Mouse (Mus musculus) heart, postnatal 25 days (tissue): ENCODE results near the gene Atad5. TPM values are rescaled to one million over a fixed set of nuclear protein-coding genes. Genes with fewer than 3 reads are reported as not detected.
"Not testable (repeated sequence)": the region's sequence is repeated elsewhere in the genome, so short reads cannot be mapped to it uniquely, and the experiment has no call there.

Experiments
- DNase-seq: peaks from one replicate; pipeline ENCODE4 v3.0.0; 2022; ENCODE audit warnings: low spot score
- intact Hi-C: fragments of 180-260 bp; cut with DNase I; formaldehyde crosslinking; loops from one replicate; pipeline ENCODE4 v1.15.1; 2025
- total RNA-seq, 2 experiments: library from RNA; stranded (reverse); gene quantifications; 2 replicates each; pipeline ENCODE4 v1.2.3; 2021

Atad5 gene
- total RNA-seq, 2 experiments from 2014 or later = 0.86 to 0.89 TPM

DNA sequence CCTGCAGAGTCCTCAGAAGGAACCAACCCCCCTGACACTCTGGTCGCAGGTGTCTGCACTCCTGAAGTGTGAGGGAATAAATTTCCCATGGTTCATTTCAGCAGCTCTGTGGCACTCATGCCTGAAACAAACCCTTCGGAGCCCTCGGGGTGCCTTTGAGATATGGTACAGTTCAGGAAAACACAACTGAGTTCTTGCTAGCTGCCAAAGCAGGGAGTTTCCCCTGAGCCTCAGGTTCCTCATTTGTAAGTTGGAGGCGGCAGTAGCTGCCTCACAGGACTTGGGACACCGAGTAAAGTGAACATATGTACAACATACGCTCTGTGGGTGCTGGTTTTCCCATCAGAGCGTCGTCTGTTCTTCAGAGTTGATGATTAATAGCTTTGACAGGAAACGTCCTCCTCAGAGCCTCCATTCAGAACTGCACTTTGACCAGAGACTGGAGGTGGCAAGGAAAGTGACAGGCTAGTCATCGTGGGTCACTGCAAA, 56.6 kb downstream of the Atad5 start:
- intact Hi-C loops = no loop called here
- no peak for DNase-seq

- intact Hi-C loops = no loop called here
- no peak for DNase-seq
These were observed 58.5 kb downstream of the Atad5 start for GRCm38 (mm10) chr11:80147748-80148147.

- DNase-seq = peak; percentile 68
- intact Hi-C loops = no loop called here
These were observed 59.1 kb downstream of the Atad5 start for GRCm38 (mm10) chr11:80148313-80148712.

DNA sequence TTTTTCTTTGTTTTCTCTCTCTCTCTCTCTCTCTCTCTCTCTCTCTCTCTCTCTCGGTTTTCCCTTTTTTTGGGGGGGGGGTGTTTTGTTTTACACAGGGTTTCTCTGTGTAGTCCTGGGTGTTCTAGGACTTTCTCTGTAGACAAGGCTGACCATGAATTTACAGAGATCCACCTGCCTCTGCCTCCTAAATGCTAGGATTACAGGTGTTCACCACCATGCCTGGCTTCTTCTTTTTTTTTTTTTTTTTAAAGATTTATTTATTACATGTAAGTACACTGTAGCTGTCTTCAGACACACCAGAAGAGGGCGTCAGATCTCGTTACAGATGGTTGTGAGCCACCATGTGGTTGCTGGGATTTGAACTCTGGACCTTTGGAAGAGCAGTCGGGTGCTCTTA, 59.8 kb downstream of the Atad5 start:
- DNase-seq, intact Hi-C loops: not testable (repeated sequence)

- intact Hi-C loops = no loop called here
These were observed 60.3 kb downstream of the Atad5 start for GRCm38 (mm10) chr11:80149412-80150023.

DNA sequence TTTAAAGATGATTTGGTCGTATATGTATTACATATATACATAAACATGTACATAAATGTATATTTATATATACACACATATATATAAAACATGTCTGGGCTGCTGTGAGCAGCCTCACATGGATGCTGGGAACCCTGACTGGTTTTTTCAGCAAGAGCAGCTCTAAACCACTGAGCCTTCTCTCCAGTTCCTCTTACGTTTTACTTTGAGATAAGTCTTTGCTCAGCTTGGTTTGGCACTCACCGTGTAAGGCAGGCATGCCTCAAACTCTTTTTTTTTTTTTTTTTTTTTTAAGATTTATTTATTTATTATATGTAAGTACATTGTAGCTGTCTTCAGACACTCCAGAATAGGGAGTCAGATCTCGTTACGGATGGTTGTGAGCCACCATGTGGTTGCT, 61.4 kb downstream of the Atad5 start:
- intact Hi-C loops = no loop called here
- no peak for DNase-seq

More at GRCm38 (mm10) chr11:80149412-80150023, 60.3 kb downstream of the Atad5 start:
- no peak for DNase-seq

DNA sequence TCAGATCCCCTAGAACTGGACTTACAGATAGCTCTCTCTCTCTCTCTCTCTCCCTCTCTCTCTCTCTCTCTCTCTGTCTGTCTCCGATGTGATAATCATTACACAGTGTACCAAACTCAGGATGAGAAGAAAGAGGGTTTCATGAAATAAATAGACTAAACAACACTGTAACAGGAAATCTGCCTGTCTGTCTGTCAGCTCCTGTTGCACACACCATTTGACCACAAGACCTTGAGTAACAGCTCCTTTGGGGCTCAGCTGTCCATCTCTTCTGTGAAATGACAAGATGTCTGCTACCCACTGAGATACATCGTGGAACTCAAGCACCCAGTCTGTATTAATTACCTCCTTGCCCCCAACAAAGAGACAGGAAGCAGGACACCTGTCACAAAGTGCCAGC, 62.3 kb downstream of the Atad5 start:
- no peak for DNase-seq
- intact Hi-C loops = no loop called here

- no peak for DNase-seq
- intact Hi-C loops = no loop called here
These were observed 63.2 kb downstream of the Atad5 start for GRCm38 (mm10) chr11:80152376-80152775.

GRCm38 (mm10) chr11:80153857-80154495, 64.8 kb downstream of the Atad5 start, which contains the start of gene Adap2:
Adap2 (plus strand) TSS chr11:80154105.
- intact Hi-C loops = loop anchor here (2.0 kb wide), 1 partner anchor 31 kb away; no protein-coding TSS in a partner anchor

DNA sequence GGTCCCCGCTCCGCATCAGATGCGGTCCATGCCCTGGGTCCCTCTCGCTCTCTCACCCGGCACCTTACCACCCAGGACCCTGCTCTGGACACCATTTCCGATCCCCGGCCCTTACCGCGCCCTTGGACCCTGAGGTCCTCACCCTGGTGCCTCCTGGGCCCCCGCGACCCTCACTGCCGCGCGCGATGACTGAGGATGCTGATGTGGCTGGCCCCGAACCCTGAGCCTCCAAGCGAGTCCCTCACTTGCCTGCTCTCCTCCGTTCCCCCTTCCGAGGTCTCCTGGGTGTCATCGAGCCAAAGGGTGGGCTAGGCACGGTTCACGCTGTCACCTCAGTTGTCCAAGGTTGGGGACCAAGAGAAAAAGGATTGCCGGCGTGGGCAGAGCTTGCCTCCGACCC, 65.3 kb downstream of the Atad5 start:
- intact Hi-C loops = loop anchor here (2.0 kb wide), 1 partner anchor 30 kb away; no protein-coding TSS in a partner anchor

More at GRCm38 (mm10) chr11:80153857-80154495, 64.8 kb downstream of the Atad5 start, which contains the start of gene Adap2:
- DNase-seq = peak; percentile 91

GRCm38 (mm10) chr11:80155541-80155940, 66.3 kb downstream of the Atad5 start:
- no peak for DNase-seq
- intact Hi-C loops = loop anchor here (2.0 kb wide), 1 partner anchor 29 kb away; no protein-coding TSS in a partner anchor

More for the DNA sequence above, 65.3 kb downstream of the Atad5 start:
- DNase-seq = no peak

DNA sequence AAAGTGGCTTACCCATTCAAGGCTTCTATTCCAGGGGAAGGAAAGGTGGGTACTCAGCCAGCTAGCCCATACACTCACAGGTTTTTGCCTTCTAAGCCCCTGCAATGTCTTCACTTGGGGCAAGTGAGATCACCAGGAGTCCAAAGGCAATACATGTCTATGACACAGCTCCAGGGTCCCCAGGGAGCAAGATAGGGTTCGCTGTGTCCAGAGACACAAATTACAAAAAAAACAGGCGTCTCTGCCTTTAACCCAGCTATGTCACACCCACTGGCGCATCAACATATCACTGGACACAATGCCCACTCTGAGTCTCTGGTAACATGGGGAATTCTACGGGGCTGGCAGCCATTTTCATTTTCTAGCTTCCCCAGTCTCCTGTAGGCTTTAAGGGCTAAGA, 66.8 kb downstream of the Atad5 start:
- intact Hi-C loops = loop anchor here (2.0 kb wide), 1 partner anchor 29 kb away; no protein-coding TSS in a partner anchor
- DNase-seq = no peak

DNA sequence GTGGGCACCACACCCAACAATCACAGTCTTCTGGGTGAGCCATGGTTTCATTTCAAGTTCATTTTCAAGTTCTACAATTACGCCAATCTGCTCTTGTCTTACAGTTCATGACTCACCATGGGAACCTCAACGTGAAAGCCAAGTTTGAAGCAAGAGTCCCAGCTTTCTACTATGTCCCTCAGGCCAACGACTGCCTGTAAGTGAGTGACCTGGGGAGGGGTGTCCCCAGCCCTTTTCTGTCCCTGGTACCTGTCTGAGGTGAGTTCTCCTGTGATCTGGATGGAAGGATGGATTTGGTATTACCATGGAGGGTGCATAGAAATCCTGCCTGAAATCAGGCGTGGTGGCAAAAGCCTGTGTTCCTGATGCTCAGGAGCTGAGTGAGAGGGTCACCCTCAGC, 67.6 kb downstream of the Atad5 start:
- intact Hi-C loops = no loop called here
- DNase-seq = no peak

- intact Hi-C loops = no loop called here
- no peak for DNase-seq
These were observed 69.8 kb downstream of the Atad5 start for GRCm38 (mm10) chr11:80159018-80159417.

DNA sequence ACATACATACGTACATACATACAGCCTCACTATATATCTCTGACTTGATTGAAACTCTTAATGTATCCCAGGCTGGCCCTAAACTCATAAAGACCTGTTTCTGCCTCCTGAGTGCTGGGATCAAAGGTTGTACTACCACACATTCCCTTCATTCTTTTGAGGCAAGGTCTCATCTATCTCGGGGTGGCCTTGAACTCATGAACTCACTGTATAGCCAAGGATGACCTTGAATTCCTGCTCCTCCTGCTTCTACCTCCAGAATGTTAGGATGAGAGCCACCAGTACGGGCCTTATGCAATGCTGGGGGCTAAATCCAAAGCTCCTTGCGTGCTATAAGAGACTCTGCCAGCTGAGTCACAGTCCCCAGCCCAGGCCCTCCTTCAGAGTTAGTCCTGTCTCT, 71.8 kb downstream of the Atad5 start:
- DNase-seq = no peak
- intact Hi-C loops = no loop called here

GRCm38 (mm10) chr11:80163362-80164116, 74.3 kb downstream of the Atad5 start:
- DNase-seq = no peak
- intact Hi-C loops = no loop called here

DNA sequence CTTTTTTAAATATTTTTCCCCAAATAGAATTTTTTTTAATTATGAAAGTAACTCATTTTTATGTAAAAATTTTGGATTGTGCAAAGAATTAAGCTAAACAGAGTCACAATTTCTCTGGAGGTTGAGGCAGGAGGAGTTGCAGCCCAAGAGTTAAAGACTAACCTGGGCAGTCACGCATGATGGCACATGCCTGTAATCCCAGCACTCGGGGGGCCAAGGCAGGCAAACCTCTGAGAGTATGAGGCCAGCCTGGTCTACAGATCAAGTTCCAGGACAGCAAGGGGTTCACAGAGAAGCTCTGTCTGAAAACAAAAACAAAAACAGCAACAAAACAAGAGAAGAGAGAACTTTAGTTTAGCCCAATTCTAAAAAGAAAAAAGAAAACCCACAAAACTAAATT, 75.0 kb downstream of the Atad5 start:
- DNase-seq = no peak
- intact Hi-C loops = no loop called here

DNA sequence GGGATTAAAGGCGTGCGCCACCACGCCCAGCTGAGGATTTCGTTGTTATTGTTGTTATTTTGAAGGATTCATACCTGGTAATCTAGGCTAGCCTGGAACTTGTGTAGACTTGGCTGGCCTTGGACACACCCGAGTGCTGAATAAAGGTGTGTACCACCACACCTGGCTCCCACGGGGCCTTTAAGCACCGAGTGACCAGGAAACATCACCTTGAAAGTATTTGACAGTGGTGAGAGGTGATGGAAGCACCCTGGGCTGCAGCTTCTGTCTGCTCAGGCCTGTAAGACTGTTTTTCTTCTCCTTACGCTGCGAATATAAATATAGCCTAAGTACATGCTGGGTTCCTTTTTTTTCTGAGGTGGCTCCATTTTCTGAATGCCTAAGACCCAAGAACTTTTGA, 78.9 kb downstream of the Atad5 start:
- no peak for DNase-seq
- intact Hi-C loops = no loop called here

DNA sequence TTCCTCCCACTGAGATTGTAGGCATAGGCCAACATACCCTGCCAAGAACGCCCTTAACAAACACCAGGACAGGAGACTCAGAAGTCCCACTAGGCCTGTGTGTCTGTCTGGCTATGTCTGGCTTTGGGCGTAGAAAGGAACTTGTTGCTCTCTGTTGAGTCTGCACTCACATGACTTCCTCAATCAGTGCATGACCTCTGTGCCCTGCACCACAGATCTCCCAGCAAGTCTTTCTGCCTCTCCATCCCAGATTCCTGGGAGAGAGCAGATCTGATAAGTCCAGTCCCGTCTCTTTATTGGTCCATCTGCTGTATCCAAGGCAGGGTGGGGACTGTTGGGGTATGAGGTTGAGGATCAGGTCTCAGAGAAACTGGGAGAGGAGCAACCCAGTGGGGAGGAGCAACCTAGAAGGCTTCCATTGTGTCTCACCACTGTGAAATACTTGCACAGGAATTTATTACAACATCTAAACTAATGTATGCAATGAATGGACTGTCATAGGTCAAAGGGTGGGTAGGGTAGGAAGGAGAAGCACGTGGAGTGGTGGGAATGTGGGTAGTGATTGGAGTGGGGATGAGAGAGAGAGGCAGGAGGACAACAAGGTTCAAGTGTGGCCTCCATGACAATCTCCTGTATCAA, 79.5 kb downstream of the Atad5 start:
- DNase-seq = no peak
- intact Hi-C loops = no loop called here

- intact Hi-C loops = no loop called here
- DNase-seq = no peak
These were observed 80.4 kb downstream of the Atad5 start for GRCm38 (mm10) chr11:80169629-80170028.
